Comparison of ENCODE assay signal across 15 mouse cellular contexts in the genomic region with DNA sequence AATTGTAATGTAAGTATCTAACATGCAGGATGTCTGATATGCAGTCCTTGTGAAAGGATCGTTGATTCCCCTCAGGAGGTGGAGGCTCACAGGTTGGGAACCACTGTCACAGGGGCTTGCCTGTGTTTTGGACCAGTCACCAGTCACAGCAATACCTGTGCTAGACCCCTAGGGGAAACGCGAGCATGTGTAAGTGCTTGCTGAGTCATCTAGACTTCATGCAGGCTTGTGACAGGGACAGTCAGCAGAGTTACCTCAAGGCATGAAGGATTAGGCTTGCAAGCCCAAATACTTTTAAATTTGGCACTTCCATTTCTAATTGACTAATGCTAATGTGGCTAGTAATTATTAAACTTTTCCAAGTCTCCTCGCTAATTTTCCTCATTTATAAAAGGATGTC.
DNase-seq lines count a peak whose midpoint lies in the region; ATAC-seq and TF ChIP-seq lines count a peak whose summit lies in the region.
"Had no signal": no experiment of that assay in that cellular context is flagged by ENCODE, and none has a peak within 500 bp of the region (broad histone marks: within the 10 kb centered on the region; RNA-seq: fewer than 3 reads in every experiment).

No protein-coding gene starts in this region.

- H3K4me2 ChIP-seq in forebrain, postnatal 0 days (ENCODE audit: low read depth) = no peak overlapping the region
- no peak overlapping the region for H3K4me2 ChIP-seq in forebrain, embryonic 16.5 days (ENCODE audit: low read length)
- H3K4me2 ChIP-seq: embryonic facial prominence, embryonic 12.5 days; forebrain, embryonic 13.5 days; lung, embryonic 15.5 days had no signal

- no peak for DNase-seq in forebrain, postnatal 0 days
- peak; percentile 3 for DNase-seq in thymus, adult 2 months
- no peak for DNase-seq in thymus, adult 18-20 months
- DNase-seq in thymus, postnatal 4 days = peak; percentile 36
- no peak for DNase-seq in cerebellum, adult 8-10 months
- no peak for DNase-seq in cerebellum, postnatal 25 days
- DNase-seq: cerebellum, adult 9-10 months; gastrocnemius, postnatal 25 days had no signal

- no peak for TF ChIP-seq POLR2A in thymus, adult 2 months (IDR thresholded peaks at IDR 0.05; ENCODE audit: control insufficient read depth, extremely low read depth, insufficient read depth, low read length, poor library complexity)

- no peaks in the 10 kb centered on the region for H3K27me3 ChIP-seq in forebrain, postnatal 0 days (ENCODE audit: insufficient read depth, low read length)
- H3K27me3 ChIP-seq in forebrain, embryonic 16.5 days (replicated peaks; ENCODE audit: control insufficient read depth, insufficient read depth, low read length) = no peaks in the 10 kb centered on the region
- no peaks in the 10 kb centered on the region for H3K27me3 ChIP-seq in thymus, adult 2 months (ENCODE audit: control insufficient read depth, insufficient read depth, low read length)
- H3K27me3 ChIP-seq: embryonic facial prominence, embryonic 12.5 days; forebrain, embryonic 13.5 days; lung, embryonic 15.5 days had no signal

- H3K27ac ChIP-seq in forebrain, postnatal 0 days (ENCODE audit: low read depth, low read length) = no peak overlapping the region
- no peak overlapping the region for H3K27ac ChIP-seq in forebrain, embryonic 16.5 days (ENCODE audit: low read length)
- no peak overlapping the region for H3K27ac ChIP-seq in thymus, adult 2 months (ENCODE audit: control insufficient read depth, insufficient read depth, low read length)
- H3K27ac ChIP-seq: embryonic facial prominence, embryonic 12.5 days; forebrain, embryonic 13.5 days; lung, embryonic 15.5 days had no signal

- TF ChIP-seq CTCF in forebrain, postnatal 0 days (IDR thresholded peaks at IDR 0.05; ENCODE audit: low read depth) = 0 out of 2 replicates have a peak, but pooled peaks have one; percentile 21
- TF ChIP-seq CTCF in thymus, adult 2 months (IDR thresholded peaks at IDR 0.05; ENCODE audit: borderline replicate concordance, control insufficient read depth, extremely low read depth, insufficient read depth, low read length, poor library complexity) = no peak

- H3K36me3 ChIP-seq in forebrain, postnatal 0 days (ENCODE audit: insufficient read depth) = no peaks in the 10 kb centered on the region
- H3K36me3 ChIP-seq in forebrain, embryonic 16.5 days (ENCODE audit: control insufficient read depth, insufficient read depth) = no peaks in the 10 kb centered on the region
- no peaks in the 10 kb centered on the region for H3K36me3 ChIP-seq in thymus, adult 2 months (ENCODE audit: control insufficient read depth, insufficient read depth, low read length)
- H3K36me3 ChIP-seq: embryonic facial prominence, embryonic 12.5 days; lung, embryonic 15.5 days had no signal

- no peaks in the 10 kb centered on the region for H3K9me3 ChIP-seq in forebrain, postnatal 0 days (ENCODE audit: low read length)
- no peaks in the 10 kb centered on the region for H3K9me3 ChIP-seq in forebrain, embryonic 16.5 days (ENCODE audit: control insufficient read depth, low read length)
- H3K9me3 ChIP-seq: embryonic facial prominence, embryonic 12.5 days; forebrain, embryonic 13.5 days; lung, embryonic 15.5 days had no signal

- no peak overlapping the region for H3K4me3 ChIP-seq in forebrain, postnatal 0 days (ENCODE audit: low read depth, low read length)
- no peak overlapping the region for H3K4me3 ChIP-seq in forebrain, embryonic 16.5 days (replicated peaks; ENCODE audit: low read length)
- no peak overlapping the region for H3K4me3 ChIP-seq in thymus, adult 2 months (ENCODE audit: control insufficient read depth, insufficient read depth, low read length)
- H3K4me3 ChIP-seq: embryonic facial prominence, embryonic 12.5 days; forebrain, embryonic 13.5 days; lung, embryonic 15.5 days had no signal

- no peak overlapping the region for H3K9ac ChIP-seq in forebrain, postnatal 0 days
- no peak overlapping the region for H3K9ac ChIP-seq in forebrain, embryonic 16.5 days (replicated peaks; ENCODE audit: low read depth, low read length)
- H3K9ac ChIP-seq: embryonic facial prominence, embryonic 12.5 days; forebrain, embryonic 13.5 days; lung, embryonic 15.5 days had no signal

- ATAC-seq in forebrain, postnatal 0 days = no peak
- ATAC-seq in forebrain, embryonic 16.5 days = no peak
- peak; percentile 65 to 69; a peak in 1 of 4 replicates for ATAC-seq in hematopoietic stem cell, adult 5-6 weeks (replicated peaks in 1 of 2; ENCODE audit: insufficient read depth in 1 of 2, low FRiP score in 2 of 2, low TSS enrichment in 1 of 2, low read depth in 1 of 2, poor library complexity in 2 of 2, severe bottlenecking in 2 of 2)
- ATAC-seq: forebrain, embryonic 13.5 days; inflammation-experienced regulatory T-cells, adult 6 months; midbrain, embryonic 16.5 days had no signal

- WGBS in forebrain, postnatal 0 days = 76% methylated on average over 4 of the region's 4 CpGs
- WGBS in forebrain, embryonic 16.5 days = 74% methylated on average over 4 of the region's 4 CpGs
- 67% methylated on average over 4 of the region's 4 CpGs for WGBS in thymus, adult 2 months

- no peaks in the 10 kb centered on the region for H3K4me1 ChIP-seq in forebrain, postnatal 0 days (ENCODE audit: insufficient read depth)
- H3K4me1 ChIP-seq in forebrain, embryonic 16.5 days (replicated peaks; ENCODE audit: control insufficient read depth, insufficient read depth, low read length) = no peaks in the 10 kb centered on the region; the same call in 1 of the 2 replicates
- peaks cover 3% of the 10 kb centered on the region; the same call in 1 of the 2 replicates for H3K4me1 ChIP-seq in thymus, adult 2 months (replicated peaks; ENCODE audit: control insufficient read depth, insufficient read depth, low read length)
- H3K4me1 ChIP-seq: lung, embryonic 15.5 days had no signal

Comparison
In these comparisons a context has a peak if more than half of its experiments do, and no peak if none do; other contexts are left out.
1. DNase-seq: peak in thymus, adult 2 months (single experiment) and thymus, postnatal 4 days (single experiment); none in forebrain, postnatal 0 days (single experiment), thymus, adult 18-20 months (0 of 2), cerebellum, adult 8-10 months (single experiment) and cerebellum, postnatal 25 days (0 of 2).
2. ATAC-seq: peak in hematopoietic stem cell, adult 5-6 weeks (2 of 2); none in forebrain, postnatal 0 days (single experiment) and forebrain, embryonic 16.5 days (single experiment).